Mouse (Mus musculus) bone marrow, adult 2 months (tissue): ENCODE measurements at regions not wholly inside any gene's neighbourhood (a gene's known extent, or its start where the extent isn't known, plus 50 kb on each side); places are given as distances from the start of the nearest gene placed in this dataset.

Experiments
- CTCF ChIP-seq: fragments of 200-500 bp; IDR thresholded peaks from 2 replicates; pipeline ENCODE4 v1.5.1; 2011; ENCODE audit warnings: low read length, control low read depth; ENCODE audit not compliant: control insufficient read depth, insufficient read depth
- POLR2A ChIP-seq: fragments of 200-500 bp; IDR thresholded peaks from 2 replicates; pipeline ENCODE4 v1.6.1; 2011; ENCODE audit warnings: low read depth, mild to moderate bottlenecking, control low read depth, low read length, borderline replicate concordance; ENCODE audit not compliant: control insufficient read depth

GRCm38 (mm10) chr2:166301161-166301560 is 145.7 kb upstream of the Sulf2 start:
- TF ChIP-seq POLR2A, result no peak
- TF ChIP-seq CTCF, result no peak
